Mouse (Mus musculus): ENCODE results near the gene Jph2. TPM values are rescaled to one million over a fixed set of nuclear protein-coding genes. Genes with fewer than 3 reads are reported as not detected.

Gene Jph2
- polyA plus RNA-seq, 1 experiment from 2014 or later: 0.20 TPM

DNA sequence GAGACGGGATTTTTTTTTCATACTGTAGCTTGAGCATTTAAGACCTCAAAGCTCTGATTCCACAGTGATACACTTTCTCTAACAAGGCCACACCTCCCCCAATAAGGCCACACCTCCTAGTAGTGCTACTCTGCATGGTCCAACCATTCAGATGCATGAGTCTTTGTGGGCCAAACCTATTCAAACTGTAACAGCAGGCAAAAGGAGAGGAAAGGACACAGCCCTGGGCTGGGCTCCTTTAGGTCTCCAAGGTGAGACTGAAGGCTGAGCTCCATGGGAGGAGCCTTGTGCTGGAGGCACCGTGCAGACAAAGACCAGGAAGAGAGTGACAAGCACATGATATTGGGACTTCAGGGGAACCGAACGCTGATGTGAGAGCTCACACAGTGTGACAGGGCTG is 80.5 kb downstream of the Jph2 start:
- no peak for ATAC-seq (ENCODE audit: low read depth)
- no peaks in the 10 kb centered on the region for H3K4me1 ChIP-seq (ENCODE audit: control insufficient read depth, insufficient read depth, low read length)
- 91% methylated on average over 4 of the region's 4 CpGs for WGBS
- H3K9ac ChIP-seq (replicated peaks; ENCODE audit: low read depth, low read length): no peak overlapping the region
- no peak overlapping the region for H3K4me2 ChIP-seq (ENCODE audit: low read depth, low read length)
- H3K36me3 ChIP-seq (ENCODE audit: control insufficient read depth, insufficient read depth, low read length): no peaks in the 10 kb centered on the region
- no peak overlapping the region for H3K27ac ChIP-seq (ENCODE audit: low read depth, low read length)
- no peaks in the 10 kb centered on the region for H3K9me3 ChIP-seq (ENCODE audit: control insufficient read depth, low read length)
- no peak overlapping the region for H3K4me3 ChIP-seq (ENCODE audit: low read depth, low read length)
- H3K27me3 ChIP-seq (ENCODE audit: control insufficient read depth, insufficient read depth, low read length): no peaks in the 10 kb centered on the region; the same call in 1 of the 2 replicates

DNA sequence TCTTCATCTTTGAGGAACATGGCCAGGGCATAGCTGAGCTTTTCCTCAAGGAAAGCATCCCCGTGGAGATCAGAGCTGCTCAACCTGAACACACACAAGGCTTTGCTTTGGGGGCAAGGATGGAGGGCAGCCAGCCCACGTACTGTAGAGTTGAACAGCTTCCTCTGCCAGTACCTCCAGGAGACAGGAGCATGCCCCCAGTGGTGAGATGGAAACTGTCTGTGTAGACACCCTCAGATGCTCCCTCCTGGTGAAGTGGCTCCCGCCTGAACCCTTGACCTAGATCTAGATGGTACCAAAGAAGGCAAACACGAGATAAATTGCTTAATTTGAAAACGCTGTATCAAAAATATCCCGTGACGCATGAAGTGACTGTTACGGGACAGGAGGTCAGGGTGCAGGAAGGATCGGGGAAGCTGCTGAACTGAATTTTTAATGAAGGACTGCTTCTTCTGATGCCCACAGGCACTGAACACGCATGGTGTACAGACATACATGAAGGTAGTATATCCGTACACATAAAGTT is 87.6 kb downstream of the Jph2 start:
- no peak overlapping the region for H3K9ac ChIP-seq (replicated peaks; ENCODE audit: low read depth, low read length)
- H3K9me3 ChIP-seq (ENCODE audit: control insufficient read depth, low read length): no peaks in the 10 kb centered on the region
- H3K4me2 ChIP-seq (ENCODE audit: low read depth, low read length): no peak overlapping the region
- no peaks in the 10 kb centered on the region for H3K4me1 ChIP-seq (ENCODE audit: control insufficient read depth, insufficient read depth, low read length)
- H3K36me3 ChIP-seq (ENCODE audit: control insufficient read depth, insufficient read depth, low read length): no peaks in the 10 kb centered on the region
- H3K27me3 ChIP-seq (ENCODE audit: control insufficient read depth, insufficient read depth, low read length): no peaks in the 10 kb centered on the region
- no peak for ATAC-seq (ENCODE audit: low read depth)
- no peak overlapping the region for H3K4me3 ChIP-seq (ENCODE audit: low read depth, low read length)
- H3K27ac ChIP-seq (ENCODE audit: low read depth, low read length): no peak overlapping the region
- 79% methylated on average over 11 of the region's 11 CpGs for WGBS

DNA sequence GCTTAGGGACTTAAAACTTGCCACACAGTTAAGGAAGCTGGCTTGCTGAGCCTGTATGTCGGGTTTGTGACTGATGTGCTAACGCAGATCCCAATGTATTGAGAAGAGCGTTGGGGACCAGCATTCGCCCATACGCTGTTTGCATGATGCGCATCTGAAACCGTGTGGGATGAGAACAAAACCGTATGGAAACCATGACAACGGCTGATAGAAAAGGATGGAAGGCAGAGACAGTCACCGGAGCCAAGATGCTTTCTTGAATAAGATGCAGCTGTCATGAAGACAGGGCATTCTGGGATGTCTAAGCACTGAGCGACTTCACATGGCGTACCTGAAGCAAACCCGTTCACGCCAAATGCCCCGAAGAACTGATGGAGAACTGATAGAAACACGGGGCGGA is 88.4 kb downstream of the Jph2 start:
- H3K4me3 ChIP-seq (ENCODE audit: low read depth, low read length): no peak overlapping the region
- no peaks in the 10 kb centered on the region for H3K4me1 ChIP-seq (ENCODE audit: control insufficient read depth, insufficient read depth, low read length)
- 70% methylated on average over 17 of the region's 17 CpGs for WGBS
- H3K9ac ChIP-seq (replicated peaks; ENCODE audit: low read depth, low read length): no peak overlapping the region
- no peaks in the 10 kb centered on the region for H3K36me3 ChIP-seq (ENCODE audit: control insufficient read depth, insufficient read depth, low read length)
- H3K27ac ChIP-seq (ENCODE audit: low read depth, low read length): no peak overlapping the region
- H3K9me3 ChIP-seq (ENCODE audit: control insufficient read depth, low read length): no peaks in the 10 kb centered on the region
- ATAC-seq (ENCODE audit: low read depth): no peak
- H3K27me3 ChIP-seq (ENCODE audit: control insufficient read depth, insufficient read depth, low read length): no peaks in the 10 kb centered on the region
- H3K4me2 ChIP-seq (ENCODE audit: low read depth, low read length): no peak overlapping the region

DNA sequence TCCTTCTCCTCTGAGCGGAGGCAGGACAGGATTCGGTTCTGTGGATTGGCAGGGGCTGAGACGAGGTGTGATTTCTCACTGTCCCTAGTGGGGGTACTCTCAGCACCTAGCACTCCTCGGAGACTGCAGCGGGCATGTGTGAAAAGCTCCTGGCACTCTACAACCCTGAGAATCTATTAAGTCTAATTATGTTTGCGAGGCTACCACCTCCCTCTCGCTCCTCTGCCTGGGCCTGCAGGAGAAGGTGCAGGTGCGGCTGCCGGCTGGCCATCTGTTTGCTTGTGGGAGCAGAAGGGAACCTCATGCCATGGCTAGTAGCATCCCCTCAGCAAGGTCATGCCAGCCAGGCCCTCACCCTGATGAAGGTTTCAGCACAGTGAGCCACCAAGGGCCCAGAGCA is 94.8 kb downstream of the Jph2 start:
- Histone ChIP-seq H3K27me3 (ENCODE audit: control insufficient read depth, insufficient read depth, low read length) (peaks cover 19% of the 10 kb centered on the region), H3K36me3 (ENCODE audit: control insufficient read depth, insufficient read depth, low read length) (no peaks in the 10 kb centered on the region), H3K9ac (replicated peaks; ENCODE audit: low read depth, low read length) (no peak overlapping the region), H3K4me2 (ENCODE audit: low read depth, low read length) (no peak overlapping the region), H3K4me3 (ENCODE audit: low read depth, low read length) (no peak overlapping the region), H3K4me1 (ENCODE audit: control insufficient read depth, insufficient read depth, low read length) (peaks cover 16% of the 10 kb centered on the region; the same call in 1 of the 2 replicates), H3K9me3 (ENCODE audit: control insufficient read depth, low read length) (no peaks in the 10 kb centered on the region), H3K27ac (ENCODE audit: low read depth, low read length) (no peak overlapping the region)
- WGBS: 39% methylated on average over 9 of the region's 9 CpGs
- ATAC-seq (ENCODE audit: low read depth): no peak

DNA sequence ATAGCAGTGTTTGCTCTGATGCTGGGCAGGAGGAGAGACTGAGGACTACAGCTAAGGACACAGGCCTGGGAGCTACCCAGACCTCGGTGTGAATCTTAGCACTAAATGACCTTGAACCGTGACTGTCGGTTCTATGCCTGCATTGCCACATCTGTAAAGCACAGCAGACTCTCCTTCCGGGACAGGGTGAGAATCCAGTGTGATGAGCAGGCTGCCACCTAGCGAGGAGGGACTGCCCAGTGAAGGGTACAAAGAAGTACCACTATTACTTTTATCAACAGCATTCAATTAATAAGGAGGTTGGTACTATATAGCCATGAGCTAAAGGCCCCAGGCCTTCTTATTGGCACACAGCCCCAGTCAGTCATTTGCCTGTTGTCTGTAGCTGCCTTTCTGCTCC is 96.2 kb downstream of the Jph2 start:
- Histone ChIP-seq H3K27me3 (ENCODE audit: control insufficient read depth, insufficient read depth, low read length) (peaks cover 19% of the 10 kb centered on the region), H3K4me2 (ENCODE audit: low read depth, low read length) (no peak overlapping the region), H3K9ac (replicated peaks; ENCODE audit: low read depth, low read length) (no peak overlapping the region), H3K27ac (ENCODE audit: low read depth, low read length) (no peak overlapping the region), H3K4me1 (ENCODE audit: control insufficient read depth, insufficient read depth, low read length) (peaks cover 27% of the 10 kb centered on the region), H3K9me3 (ENCODE audit: control insufficient read depth, low read length) (no peaks in the 10 kb centered on the region), H3K4me3 (ENCODE audit: low read depth, low read length) (no peak overlapping the region), H3K36me3 (ENCODE audit: control insufficient read depth, insufficient read depth, low read length) (no peaks in the 10 kb centered on the region)
- WGBS: 49% methylated on average over 5 of the region's 5 CpGs
- no peak for ATAC-seq (ENCODE audit: low read depth)

DNA sequence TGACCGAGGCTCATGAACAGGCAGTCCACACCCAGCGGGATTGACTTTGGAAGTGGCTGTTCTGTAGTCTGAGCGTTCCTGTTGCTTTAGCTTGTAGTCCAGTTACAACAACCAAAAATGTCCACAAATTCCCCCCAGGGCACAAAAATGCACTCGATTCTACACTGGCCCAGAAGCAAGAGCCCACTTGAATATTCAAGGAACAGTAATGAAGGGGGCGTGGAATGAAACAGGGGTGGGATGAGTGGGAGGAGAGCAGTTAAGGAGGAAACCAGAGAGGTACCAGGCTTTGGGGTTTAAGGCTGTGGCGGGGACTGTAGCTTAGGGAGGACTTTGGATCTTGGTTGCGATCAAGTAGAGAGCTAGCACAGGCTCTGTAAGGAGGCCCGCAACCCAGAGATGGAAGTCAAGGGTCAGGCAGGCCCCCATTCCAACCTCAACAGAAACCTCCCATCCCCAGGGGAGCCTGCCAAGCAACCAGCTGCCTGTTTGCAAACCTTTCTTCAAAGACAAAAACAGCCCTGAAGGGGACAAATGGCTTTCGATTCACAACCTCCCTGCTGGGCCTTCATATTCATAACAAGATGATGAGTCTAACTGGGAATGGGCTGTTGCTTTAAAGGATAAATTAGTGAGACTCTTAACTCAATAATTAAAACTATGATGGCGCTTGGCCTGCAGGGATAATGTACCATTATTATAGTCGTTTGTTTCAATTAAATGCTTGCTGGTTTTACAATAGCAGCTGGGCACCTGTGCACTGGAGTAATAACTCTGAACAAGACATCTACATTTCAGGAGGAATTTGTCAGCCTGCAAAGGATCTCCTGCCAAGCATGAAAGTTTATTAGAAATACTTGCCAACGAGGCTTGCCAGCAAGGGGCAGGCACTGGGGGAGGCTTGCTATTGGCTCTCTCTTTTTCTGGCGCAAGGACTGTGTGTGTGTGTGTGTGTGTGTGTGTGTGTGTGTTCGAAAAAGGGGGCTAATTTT is 97.4 kb downstream of the Jph2 start:
- ATAC-seq (ENCODE audit: low read depth): peak; percentile 70
- peaks cover 27% of the 10 kb centered on the region for H3K4me1 ChIP-seq (ENCODE audit: control insufficient read depth, insufficient read depth, low read length)
- no peak overlapping the region for H3K9ac ChIP-seq (replicated peaks; ENCODE audit: low read depth, low read length)
- WGBS: 21% methylated on average over 14 of the region's 14 CpGs
- H3K4me3 ChIP-seq (ENCODE audit: low read depth, low read length): no peak overlapping the region
- H3K27me3 ChIP-seq (ENCODE audit: control insufficient read depth, insufficient read depth, low read length): peaks cover 24% of the 10 kb centered on the region
- peak overlapping the region; percentile 31; the same call in 1 of the 2 replicates for H3K27ac ChIP-seq (ENCODE audit: low read depth, low read length)
- H3K36me3 ChIP-seq (ENCODE audit: control insufficient read depth, insufficient read depth, low read length): no peaks in the 10 kb centered on the region
- no peak overlapping the region for H3K4me2 ChIP-seq (ENCODE audit: low read depth, low read length)
- H3K9me3 ChIP-seq (ENCODE audit: control insufficient read depth, low read length): no peaks in the 10 kb centered on the region

DNA sequence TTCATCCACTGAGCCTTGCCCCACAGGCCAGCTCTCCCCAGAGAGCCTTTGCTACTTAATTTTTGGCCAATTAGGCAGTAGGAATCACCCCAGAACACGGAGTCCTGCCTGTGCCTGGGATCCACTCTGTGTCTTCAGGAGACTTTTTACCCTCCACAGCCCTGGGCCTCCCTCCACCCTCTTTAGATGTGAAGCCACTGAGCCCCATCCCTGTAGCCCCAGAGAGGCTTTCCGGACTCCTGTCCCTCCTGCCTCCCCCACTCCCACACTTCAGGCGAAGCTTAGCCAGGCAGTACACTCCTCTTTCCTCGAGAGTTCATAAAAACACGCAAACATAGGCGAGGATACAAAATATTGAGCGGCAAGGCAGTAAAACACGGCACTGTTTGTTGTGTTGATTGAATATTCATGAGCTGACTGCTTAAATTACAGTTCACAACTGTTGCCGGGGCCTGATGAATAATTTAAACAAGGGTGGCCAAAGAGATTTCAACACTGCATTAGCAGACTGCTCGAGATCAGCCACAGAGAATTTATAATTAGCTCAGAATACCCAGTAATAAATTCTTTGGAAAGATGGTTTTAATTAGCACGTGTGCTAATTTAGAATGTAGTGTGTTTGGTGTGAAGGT is 100.7 kb downstream of the Jph2 start:
- Histone ChIP-seq H3K9me3 (ENCODE audit: control insufficient read depth, low read length) (no peaks in the 10 kb centered on the region), H3K9ac (replicated peaks; ENCODE audit: low read depth, low read length) (no peak overlapping the region), H3K4me1 (ENCODE audit: control insufficient read depth, insufficient read depth, low read length) (peaks cover 27% of the 10 kb centered on the region), H3K4me3 (ENCODE audit: low read depth, low read length) (no peak overlapping the region), H3K27me3 (ENCODE audit: control insufficient read depth, insufficient read depth, low read length) (peaks cover 13% of the 10 kb centered on the region), H3K4me2 (ENCODE audit: low read depth, low read length) (no peak overlapping the region), H3K36me3 (ENCODE audit: control insufficient read depth, insufficient read depth, low read length) (no peaks in the 10 kb centered on the region), H3K27ac (ENCODE audit: low read depth, low read length) (no peak overlapping the region)
- peak; percentile 36; the same call in 1 of the 2 replicates for ATAC-seq (ENCODE audit: low read depth)
- WGBS: 17% methylated on average over 11 of the region's 11 CpGs

DNA sequence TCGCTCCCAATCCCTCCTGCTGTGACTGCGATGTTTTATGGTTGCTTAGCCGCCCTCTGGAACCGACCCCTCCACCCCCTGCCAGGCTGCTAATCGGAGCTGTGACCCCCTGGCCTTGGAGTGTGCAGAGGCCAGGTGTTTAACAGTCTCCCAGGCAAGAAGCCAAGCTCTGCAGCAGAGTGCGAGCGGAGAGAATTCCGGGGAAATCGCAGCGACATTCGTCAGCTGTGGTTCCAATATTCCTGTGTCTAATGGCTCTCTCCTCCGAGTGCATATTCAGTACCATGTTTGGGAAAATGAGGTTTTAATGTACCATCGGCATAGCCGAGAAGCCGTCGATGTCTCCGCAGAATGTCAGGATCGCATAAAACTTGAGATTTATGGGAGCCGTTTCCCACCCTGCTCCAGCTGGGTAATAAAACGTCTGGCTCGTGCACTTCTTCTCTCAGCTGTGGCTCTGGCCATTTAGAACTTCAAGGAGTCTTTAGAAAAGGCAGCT is 108.9 kb downstream of the Jph2 start:
- H3K27ac ChIP-seq (ENCODE audit: low read depth, low read length): peak overlapping the region; percentile 52
- no peaks in the 10 kb centered on the region for H3K9me3 ChIP-seq (ENCODE audit: control insufficient read depth, low read length)
- peak overlapping the region; percentile 26 for H3K4me2 ChIP-seq (ENCODE audit: low read depth, low read length)
- H3K9ac ChIP-seq (replicated peaks; ENCODE audit: low read depth, low read length): no peak overlapping the region
- H3K27me3 ChIP-seq (ENCODE audit: control insufficient read depth, insufficient read depth, low read length): peaks cover 23% of the 10 kb centered on the region
- ATAC-seq (ENCODE audit: low read depth): peak; percentile 66
- peaks cover 25% of the 10 kb centered on the region for H3K4me1 ChIP-seq (ENCODE audit: control insufficient read depth, insufficient read depth, low read length)
- no peak overlapping the region for H3K4me3 ChIP-seq (ENCODE audit: low read depth, low read length)
- WGBS: 1% methylated on average over 21 of the region's 21 CpGs
- no peaks in the 10 kb centered on the region for H3K36me3 ChIP-seq (ENCODE audit: control insufficient read depth, insufficient read depth, low read length)
